Mouse (Mus musculus): Measurements from ENCODE around the gene Ppfibp2. TPM values are rescaled to one million over a fixed set of nuclear protein-coding genes. Genes with fewer than 3 reads are reported as not detected.

Ppfibp2 gene
- polyA plus RNA-seq, 1 experiment, result 8.4 TPM

DNA sequence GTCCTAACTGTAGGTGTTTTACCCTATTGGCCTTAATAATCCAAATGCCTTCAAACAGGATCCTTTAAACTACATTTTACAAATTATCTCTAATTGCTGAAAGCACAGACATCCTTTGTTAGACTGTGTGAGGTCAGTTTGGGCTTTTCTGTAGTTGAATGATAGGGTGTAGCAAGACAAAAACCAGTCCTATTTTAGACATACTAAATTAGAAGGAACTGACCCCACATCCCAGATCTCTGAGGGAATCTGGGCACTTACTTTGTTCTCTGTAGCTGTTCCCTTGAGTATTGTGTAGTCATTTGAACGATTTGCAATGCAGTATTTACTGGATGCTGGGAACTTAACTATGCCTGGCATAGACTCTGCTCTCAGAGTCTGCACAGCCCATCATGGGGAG, 56.8 kb downstream of the Ppfibp2 start:
- TF ChIP-seq CTCF (IDR thresholded peaks at IDR 0.05; ENCODE audit: control insufficient read depth, insufficient read depth, insufficient replicate concordance, low read depth, low read length), result no peak
- no peak for TF ChIP-seq POLR2A (IDR thresholded peaks at IDR 0.05; ENCODE audit: control insufficient read depth, low read depth, low read length)
- no peak overlapping the region for H3K4me3 ChIP-seq (ENCODE audit: control insufficient read depth, low read depth, low read length)
- H3K36me3 ChIP-seq (ENCODE audit: control insufficient read depth, insufficient read depth, low read length), result no peaks in the 10 kb centered on the region
- H3K4me1 ChIP-seq (ENCODE audit: control insufficient read depth, insufficient read depth, low read length), result no peaks in the 10 kb centered on the region
- H3K27ac ChIP-seq (ENCODE audit: control insufficient read depth, insufficient read depth, low read depth, low read length), result no peak overlapping the region
- H3K27me3 ChIP-seq (ENCODE audit: control insufficient read depth, insufficient read depth, low read length), result no peaks in the 10 kb centered on the region

DNA sequence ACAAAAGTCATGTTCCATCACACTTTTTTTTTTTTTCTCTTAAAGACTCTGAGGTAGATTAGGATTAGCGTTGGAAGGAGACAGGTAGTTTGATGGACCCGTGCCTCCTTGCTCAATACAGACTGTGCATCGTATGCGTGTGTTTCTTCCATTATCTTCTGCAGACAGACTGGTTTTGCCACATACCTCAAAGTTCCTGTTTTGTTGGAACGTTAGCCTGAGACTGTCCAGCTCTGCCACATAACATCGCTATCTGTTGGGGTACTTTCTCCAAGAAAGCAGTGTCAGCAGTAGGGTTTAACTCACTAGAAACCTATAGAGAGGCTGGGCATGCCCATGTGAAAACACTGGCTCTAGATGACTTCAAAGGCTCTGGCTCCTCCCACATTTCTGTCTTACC, 61.4 kb downstream of the Ppfibp2 start:
- no peaks in the 10 kb centered on the region for H3K4me1 ChIP-seq (ENCODE audit: control insufficient read depth, insufficient read depth, low read length)
- no peaks in the 10 kb centered on the region for H3K27me3 ChIP-seq (ENCODE audit: control insufficient read depth, insufficient read depth, low read length)
- H3K27ac ChIP-seq (ENCODE audit: control insufficient read depth, insufficient read depth, low read depth, low read length), result no peak overlapping the region
- no peak overlapping the region for H3K4me3 ChIP-seq (ENCODE audit: control insufficient read depth, low read depth, low read length)
- TF ChIP-seq CTCF (IDR thresholded peaks at IDR 0.05; ENCODE audit: control insufficient read depth, insufficient read depth, insufficient replicate concordance, low read depth, low read length), result no peak
- no peak for TF ChIP-seq POLR2A (IDR thresholded peaks at IDR 0.05; ENCODE audit: control insufficient read depth, low read depth, low read length)
- H3K36me3 ChIP-seq (ENCODE audit: control insufficient read depth, insufficient read depth, low read length), result no peaks in the 10 kb centered on the region

DNA sequence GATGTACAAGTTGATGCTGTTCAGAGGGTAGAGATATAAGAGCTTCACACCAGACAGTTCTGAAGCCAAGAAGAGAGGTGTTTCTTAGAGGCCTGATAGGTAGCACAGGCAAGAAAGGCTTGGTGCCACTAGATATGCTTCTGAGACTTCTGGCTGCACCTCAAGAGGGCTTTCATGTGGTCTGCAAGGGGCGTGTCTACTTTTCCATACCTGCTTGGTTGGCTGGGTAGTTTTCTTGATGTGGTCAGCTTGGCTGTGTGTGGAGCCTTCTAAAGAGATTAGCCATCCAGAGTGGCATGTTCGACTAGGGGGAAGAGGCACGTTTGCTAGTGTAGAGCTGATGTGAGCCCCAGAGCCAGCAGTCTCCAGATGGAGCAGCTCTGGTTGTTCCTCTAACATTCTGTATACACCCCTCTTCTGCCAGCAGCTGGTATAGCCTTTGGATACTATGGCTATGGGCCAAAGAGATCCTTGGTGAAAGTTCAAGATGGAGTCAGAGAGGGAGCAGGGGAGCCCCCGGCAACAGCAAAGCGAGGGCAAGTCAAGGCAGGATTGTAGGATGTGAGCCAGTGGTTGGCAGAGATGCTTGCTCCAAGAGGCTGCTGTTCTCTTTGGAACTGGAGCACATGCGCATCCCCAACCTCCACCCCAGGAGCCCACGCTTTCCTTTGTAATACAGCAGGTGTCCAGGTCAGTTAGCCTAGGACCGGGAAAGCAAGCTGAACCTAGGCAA, 64.3 kb downstream of the Ppfibp2 start:
- no peak overlapping the region for H3K4me3 ChIP-seq (ENCODE audit: control insufficient read depth, low read depth, low read length)
- H3K4me1 ChIP-seq (ENCODE audit: control insufficient read depth, insufficient read depth, low read length), result no peaks in the 10 kb centered on the region
- no peaks in the 10 kb centered on the region for H3K27me3 ChIP-seq (ENCODE audit: control insufficient read depth, insufficient read depth, low read length)
- no peaks in the 10 kb centered on the region for H3K36me3 ChIP-seq (ENCODE audit: control insufficient read depth, insufficient read depth, low read length)
- no peak overlapping the region for H3K27ac ChIP-seq (ENCODE audit: control insufficient read depth, insufficient read depth, low read depth, low read length)
- TF ChIP-seq CTCF (IDR thresholded peaks at IDR 0.05; ENCODE audit: control insufficient read depth, insufficient read depth, insufficient replicate concordance, low read depth, low read length), result no peak
- TF ChIP-seq POLR2A (IDR thresholded peaks at IDR 0.05; ENCODE audit: control insufficient read depth, low read depth, low read length), result no peak

DNA sequence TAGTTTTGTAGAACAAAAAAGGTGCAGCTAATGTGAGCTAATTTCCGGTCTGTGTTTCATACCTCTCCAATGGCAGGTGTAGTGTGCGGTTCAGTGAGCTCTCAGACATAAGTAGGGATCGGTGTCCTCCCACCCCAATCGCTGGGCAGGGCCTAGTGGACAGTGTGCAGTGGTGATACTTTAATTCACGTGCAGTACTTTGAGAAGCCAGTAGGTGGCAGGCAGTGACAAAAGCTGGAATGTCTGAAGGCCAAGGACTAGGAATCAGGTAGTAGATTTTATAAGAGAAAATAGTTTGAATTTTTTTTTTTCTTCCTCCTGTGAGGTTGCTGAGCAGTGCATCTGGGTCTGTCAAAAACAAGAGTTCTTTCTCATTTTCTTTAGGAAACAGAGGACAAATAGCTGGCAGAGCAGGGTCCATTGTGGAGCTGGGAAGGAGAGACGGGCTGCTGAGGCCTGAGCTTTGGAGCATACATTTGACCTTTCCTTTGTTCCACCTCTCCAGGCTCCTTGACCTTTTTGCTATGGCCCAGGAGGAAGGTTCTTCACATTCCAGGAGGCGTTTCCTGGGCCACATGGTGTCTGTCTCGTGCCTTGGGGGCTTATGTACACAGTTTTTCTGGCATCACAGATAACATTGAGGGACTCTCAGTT, 66.3 kb downstream of the Ppfibp2 start:
- Histone ChIP-seq H3K27ac (ENCODE audit: control insufficient read depth, insufficient read depth, low read depth, low read length) (no peak overlapping the region), H3K4me3 (ENCODE audit: control insufficient read depth, low read depth, low read length) (no peak overlapping the region), H3K27me3 (ENCODE audit: control insufficient read depth, insufficient read depth, low read length) (no peaks in the 10 kb centered on the region), H3K36me3 (ENCODE audit: control insufficient read depth, insufficient read depth, low read length) (no peaks in the 10 kb centered on the region), H3K4me1 (ENCODE audit: control insufficient read depth, insufficient read depth, low read length) (no peaks in the 10 kb centered on the region)
- peak; percentile 75; the same call in 1 of the 2 replicates for TF ChIP-seq CTCF (IDR thresholded peaks at IDR 0.05; ENCODE audit: control insufficient read depth, insufficient read depth, insufficient replicate concordance, low read depth, low read length)
- no peak for TF ChIP-seq POLR2A (IDR thresholded peaks at IDR 0.05; ENCODE audit: control insufficient read depth, low read depth, low read length)

DNA sequence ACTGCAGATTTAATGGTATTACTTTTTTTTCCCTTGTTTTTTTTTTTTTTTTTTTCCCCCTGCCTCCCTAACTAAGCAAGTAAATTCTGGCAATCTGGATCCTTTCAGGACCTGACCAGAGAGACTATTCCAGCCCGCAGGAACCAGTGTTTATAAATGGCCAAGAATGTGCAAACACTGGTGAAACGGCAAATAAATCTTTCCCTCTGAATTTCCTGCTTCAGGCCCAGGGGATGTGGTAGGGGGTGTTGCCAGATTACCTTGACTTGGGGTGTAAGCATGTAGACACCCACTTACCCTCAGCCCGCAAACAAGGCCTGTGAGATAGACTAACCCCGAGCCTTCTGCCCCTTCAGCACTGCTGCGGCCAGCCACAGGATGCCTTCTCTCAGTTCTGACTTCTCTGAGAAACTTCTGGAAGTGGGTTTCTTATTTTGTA, 66.9 kb downstream of the Ppfibp2 start:
- no peaks in the 10 kb centered on the region for H3K36me3 ChIP-seq (ENCODE audit: control insufficient read depth, insufficient read depth, low read length)
- no peak overlapping the region for H3K4me3 ChIP-seq (ENCODE audit: control insufficient read depth, low read depth, low read length)
- no peaks in the 10 kb centered on the region for H3K27me3 ChIP-seq (ENCODE audit: control insufficient read depth, insufficient read depth, low read length)
- no peak for TF ChIP-seq CTCF (IDR thresholded peaks at IDR 0.05; ENCODE audit: control insufficient read depth, insufficient read depth, insufficient replicate concordance, low read depth, low read length)
- no peak for TF ChIP-seq POLR2A (IDR thresholded peaks at IDR 0.05; ENCODE audit: control insufficient read depth, low read depth, low read length)
- H3K27ac ChIP-seq (ENCODE audit: control insufficient read depth, insufficient read depth, low read depth, low read length), result no peak overlapping the region
- no peaks in the 10 kb centered on the region for H3K4me1 ChIP-seq (ENCODE audit: control insufficient read depth, insufficient read depth, low read length)

DNA sequence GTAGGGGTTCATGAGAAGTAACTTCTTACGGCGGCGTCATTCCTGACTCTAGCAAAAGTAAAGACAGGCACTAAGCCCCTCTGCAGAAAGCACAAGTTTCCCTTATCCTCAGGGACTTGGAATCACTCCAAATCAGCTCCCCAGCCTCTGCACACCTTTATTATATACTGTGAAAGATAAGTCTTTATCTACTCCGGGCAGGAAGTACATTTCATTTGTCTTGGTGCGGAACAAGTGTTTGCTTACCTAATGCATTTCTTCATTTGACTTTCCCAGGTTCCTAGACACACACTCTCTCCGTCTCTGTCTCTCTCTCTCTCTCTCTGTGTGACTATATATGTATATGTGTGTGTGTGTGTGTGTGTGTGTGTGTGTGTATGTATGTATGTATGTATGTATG, 68.6 kb downstream of the Ppfibp2 start:
- no peaks in the 10 kb centered on the region for H3K27me3 ChIP-seq (ENCODE audit: control insufficient read depth, insufficient read depth, low read length)
- no peaks in the 10 kb centered on the region for H3K4me1 ChIP-seq (ENCODE audit: control insufficient read depth, insufficient read depth, low read length)
- TF ChIP-seq CTCF (IDR thresholded peaks at IDR 0.05; ENCODE audit: control insufficient read depth, insufficient read depth, insufficient replicate concordance, low read depth, low read length) (no peak), POLR2A (IDR thresholded peaks at IDR 0.05; ENCODE audit: control insufficient read depth, low read depth, low read length) (no peak)
- no peak overlapping the region for H3K4me3 ChIP-seq (ENCODE audit: control insufficient read depth, low read depth, low read length)
- no peaks in the 10 kb centered on the region for H3K36me3 ChIP-seq (ENCODE audit: control insufficient read depth, insufficient read depth, low read length)
- H3K27ac ChIP-seq (ENCODE audit: control insufficient read depth, insufficient read depth, low read depth, low read length), result no peak overlapping the region

Measured in testis, adult 2 months (tissue).